Mouse (Mus musculus): ENCODE results near the gene Gdf3. TPM values are rescaled to one million over a fixed set of nuclear protein-coding genes. Genes with fewer than 3 reads are reported as not detected.

Gdf3 gene
- polyA plus RNA-seq, 1 experiment = 0.21 TPM

- no peak for DNase-seq
- H3K27ac ChIP-seq (ENCODE audit: insufficient read depth, low read length) = no peak overlapping the region
- no peak overlapping the region for H3K4me3 ChIP-seq (replicated peaks; ENCODE audit: insufficient read depth, low read depth, low read length)
- no peaks in the 10 kb centered on the region for H3K4me1 ChIP-seq (ENCODE audit: control insufficient read depth, insufficient read depth, low read length)
- TF ChIP-seq POLR2A (IDR thresholded peaks at IDR 0.05; ENCODE audit: borderline replicate concordance, insufficient read depth, low read length) = no peak
- no peak for TF ChIP-seq CTCF (IDR thresholded peaks at IDR 0.05; ENCODE audit: borderline replicate concordance, insufficient read depth, low read depth, low read length)
- 67% methylated on average over 3 of the region's 3 CpGs for WGBS
- no peaks in the 10 kb centered on the region for H3K27me3 ChIP-seq (ENCODE audit: control insufficient read depth, insufficient read depth, low read length)
These were observed 6.1 kb upstream of the Gdf3 start for GRCm38 (mm10) chr6:122616022-122616421.

- WGBS = 64% methylated on average over 2 of the region's 2 CpGs
These were observed 4.2 kb upstream of the Gdf3 start for GRCm38 (mm10) chr6:122614047-122614446.

GRCm38 (mm10) chr6:122612426-122612825, 2.5 kb upstream of the Gdf3 start:
- Histone ChIP-seq H3K27me3 (ENCODE audit: control insufficient read depth, insufficient read depth, low read length) (no peaks in the 10 kb centered on the region), H3K27ac (ENCODE audit: insufficient read depth, low read length) (no peak overlapping the region), H3K4me1 (ENCODE audit: control insufficient read depth, insufficient read depth, low read length) (no peaks in the 10 kb centered on the region), H3K4me3 (replicated peaks; ENCODE audit: insufficient read depth, low read depth, low read length) (no peak overlapping the region)
- TF ChIP-seq POLR2A (IDR thresholded peaks at IDR 0.05; ENCODE audit: borderline replicate concordance, insufficient read depth, low read length) (no peak), CTCF (IDR thresholded peaks at IDR 0.05; ENCODE audit: borderline replicate concordance, insufficient read depth, low read depth, low read length) (no peak)
- DNase-seq = no peak
- WGBS = 81% methylated on average over 4 of the region's 4 CpGs

More at GRCm38 (mm10) chr6:122614047-122614446, 4.2 kb upstream of the Gdf3 start:
- Histone ChIP-seq H3K27ac (ENCODE audit: insufficient read depth, low read length) (no peak overlapping the region), H3K4me3 (replicated peaks; ENCODE audit: insufficient read depth, low read depth, low read length) (no peak overlapping the region), H3K4me1 (ENCODE audit: control insufficient read depth, insufficient read depth, low read length) (no peaks in the 10 kb centered on the region), H3K27me3 (ENCODE audit: control insufficient read depth, insufficient read depth, low read length) (no peaks in the 10 kb centered on the region)
- DNase-seq = no peak
- TF ChIP-seq CTCF (IDR thresholded peaks at IDR 0.05; ENCODE audit: borderline replicate concordance, insufficient read depth, low read depth, low read length) (no peak), POLR2A (IDR thresholded peaks at IDR 0.05; ENCODE audit: borderline replicate concordance, insufficient read depth, low read length) (no peak)

GRCm38 (mm10) chr6:122609377-122609728, 534 bp downstream of the Gdf3 start:
- no peaks in the 10 kb centered on the region for H3K4me1 ChIP-seq (ENCODE audit: control insufficient read depth, insufficient read depth, low read length)
- no peak for DNase-seq
- TF ChIP-seq POLR2A (IDR thresholded peaks at IDR 0.05; ENCODE audit: borderline replicate concordance, insufficient read depth, low read length) = no peak
- TF ChIP-seq CTCF (IDR thresholded peaks at IDR 0.05; ENCODE audit: borderline replicate concordance, insufficient read depth, low read depth, low read length) = no peak
- H3K4me3 ChIP-seq (replicated peaks; ENCODE audit: insufficient read depth, low read depth, low read length) = no peak overlapping the region
- WGBS = 40% methylated on average over 9 of the region's 9 CpGs
- no peak overlapping the region for H3K27ac ChIP-seq (ENCODE audit: insufficient read depth, low read length)
- no peaks in the 10 kb centered on the region for H3K27me3 ChIP-seq (ENCODE audit: control insufficient read depth, insufficient read depth, low read length)

- WGBS = 87% methylated on average over 10 of the region's 10 CpGs
- TF ChIP-seq CTCF (IDR thresholded peaks at IDR 0.05; ENCODE audit: borderline replicate concordance, insufficient read depth, low read depth, low read length) = no peak
- TF ChIP-seq POLR2A (IDR thresholded peaks at IDR 0.05; ENCODE audit: borderline replicate concordance, insufficient read depth, low read length) = no peak
- no peak for DNase-seq
These were observed 1.2 kb downstream of the Gdf3 start for GRCm38 (mm10) chr6:122608434-122609376.

GRCm38 (mm10) chr6:122607700-122608099, 2.2 kb downstream of the Gdf3 start:
- no peak overlapping the region for H3K4me3 ChIP-seq (replicated peaks; ENCODE audit: insufficient read depth, low read depth, low read length)
- no peak overlapping the region for H3K27ac ChIP-seq (ENCODE audit: insufficient read depth, low read length)
- WGBS = 95% methylated on average over 12 of the region's 12 CpGs
- H3K4me1 ChIP-seq (ENCODE audit: control insufficient read depth, insufficient read depth, low read length) = no peaks in the 10 kb centered on the region
- H3K27me3 ChIP-seq (ENCODE audit: control insufficient read depth, insufficient read depth, low read length) = no peaks in the 10 kb centered on the region
- TF ChIP-seq CTCF (IDR thresholded peaks at IDR 0.05; ENCODE audit: borderline replicate concordance, insufficient read depth, low read depth, low read length) (no peak), POLR2A (IDR thresholded peaks at IDR 0.05; ENCODE audit: borderline replicate concordance, insufficient read depth, low read length) (no peak)
- no peak for DNase-seq

More at GRCm38 (mm10) chr6:122608434-122609376, 1.2 kb downstream of the Gdf3 start:
- Histone ChIP-seq H3K27ac (ENCODE audit: insufficient read depth, low read length) (no peak overlapping the region), H3K4me1 (ENCODE audit: control insufficient read depth, insufficient read depth, low read length) (no peaks in the 10 kb centered on the region), H3K27me3 (ENCODE audit: control insufficient read depth, insufficient read depth, low read length) (no peaks in the 10 kb centered on the region), H3K4me3 (replicated peaks; ENCODE audit: insufficient read depth, low read depth, low read length) (no peak overlapping the region)

- WGBS = 96% methylated on average over 11 of the region's 11 CpGs
- DNase-seq = no peak
These were observed 3.2 kb downstream of the Gdf3 start for GRCm38 (mm10) chr6:122606661-122607060.

GRCm38 (mm10) chr6:122605483-122605882, 4.4 kb downstream of the Gdf3 start:
- no peaks in the 10 kb centered on the region for H3K27me3 ChIP-seq (ENCODE audit: control insufficient read depth, insufficient read depth, low read length)
- 91% methylated on average over 8 of the region's 8 CpGs for WGBS
- H3K27ac ChIP-seq (ENCODE audit: insufficient read depth, low read length) = no peak overlapping the region
- no peak overlapping the region for H3K4me3 ChIP-seq (replicated peaks; ENCODE audit: insufficient read depth, low read depth, low read length)
- DNase-seq = no peak
- no peaks in the 10 kb centered on the region for H3K4me1 ChIP-seq (ENCODE audit: control insufficient read depth, insufficient read depth, low read length)
- TF ChIP-seq POLR2A (IDR thresholded peaks at IDR 0.05; ENCODE audit: borderline replicate concordance, insufficient read depth, low read length) (no peak), CTCF (IDR thresholded peaks at IDR 0.05; ENCODE audit: borderline replicate concordance, insufficient read depth, low read depth, low read length) (no peak)

More at GRCm38 (mm10) chr6:122606661-122607060, 3.2 kb downstream of the Gdf3 start:
- Histone ChIP-seq H3K4me1 (ENCODE audit: control insufficient read depth, insufficient read depth, low read length) (no peaks in the 10 kb centered on the region), H3K27ac (ENCODE audit: insufficient read depth, low read length) (no peak overlapping the region), H3K27me3 (ENCODE audit: control insufficient read depth, insufficient read depth, low read length) (no peaks in the 10 kb centered on the region), H3K4me3 (replicated peaks; ENCODE audit: insufficient read depth, low read depth, low read length) (no peak overlapping the region)
- TF ChIP-seq CTCF (IDR thresholded peaks at IDR 0.05; ENCODE audit: borderline replicate concordance, insufficient read depth, low read depth, low read length) (no peak), POLR2A (IDR thresholded peaks at IDR 0.05; ENCODE audit: borderline replicate concordance, insufficient read depth, low read length) (no peak)
